Mouse (Mus musculus) lung, adult 2 months (tissue): ENCODE results near the gene Gpr179.

Source experiments
- CTCF ChIP-seq: fragments of 200-500 bp; IDR thresholded peaks from 2 replicates; pipeline ENCODE4 v1.5.1; 2011; ENCODE audit warnings: mild to moderate bottlenecking, low read length, control low read depth; ENCODE audit not compliant: insufficient read depth
- POLR2A ChIP-seq: fragments of 200-500 bp; IDR thresholded peaks from 2 replicates; pipeline ENCODE4 v1.6.1; 2011; ENCODE audit warnings: low read depth, mild to moderate bottlenecking, control low read depth, low read length, borderline replicate concordance; ENCODE audit errors: extremely low read depth

- TF ChIP-seq CTCF (no peak), POLR2A (no peak)
Observed at GRCm38 (mm10) chr11:97372159-97372864, 20.4 kb upstream of the Gpr179 start.
